Mouse (Mus musculus) myocyte (in vitro differentiated cells): ENCODE measurements at regions not wholly inside any gene's neighbourhood (a gene's known extent, or its start where the extent isn't known, plus 50 kb on each side); places are given as distances from the start of the nearest gene placed in this dataset.

Experiments
- CEBPB ChIP-seq: IDR thresholded peaks from 2 replicates; pipeline ENCODE4 v1.6.1; 2011; ENCODE audit warnings: mild to moderate bottlenecking, moderate library complexity; ENCODE audit not compliant: poor library complexity, insufficient read depth, severe bottlenecking
- MYOG ChIP-seq, 3 experiments: IDR thresholded peaks; one replicate each; pipeline ENCODE4 v1.6.1; 2011; ENCODE audit warnings: control low read depth in 2 of 3, low read depth in 2 of 3, mild to moderate bottlenecking in 2 of 3; ENCODE audit not compliant: insufficient read length in 2 of 3, control insufficient read depth in 1 of 3, insufficient read depth in 1 of 3
- POLR2A ChIP-seq: IDR thresholded peaks from one replicate; pipeline ENCODE4 v1.6.1; 2011; ENCODE audit warnings: low read depth, mild to moderate bottlenecking, control low read depth, moderate library complexity; ENCODE audit not compliant: insufficient read length
- POLR2AphosphoS2 ChIP-seq: IDR thresholded peaks from one replicate; pipeline ENCODE4 v1.6.1; 2011; ENCODE audit warnings: low read depth, control low read depth; ENCODE audit not compliant: insufficient read length
- SRF ChIP-seq: IDR thresholded peaks from one replicate; pipeline ENCODE4 v1.6.1; 2011; ENCODE audit warnings: low read depth; ENCODE audit not compliant: control insufficient read depth, insufficient read length
- TCF12 ChIP-seq: IDR thresholded peaks from one replicate; pipeline ENCODE4 v1.6.1; 2011; ENCODE audit warnings: mild to moderate bottlenecking, control low read depth; ENCODE audit not compliant: poor library complexity, insufficient read depth, severe bottlenecking
- TCF3 ChIP-seq: IDR thresholded peaks from one replicate; pipeline ENCODE4 v1.6.1; 2011; ENCODE audit warnings: low read depth, control low read depth; ENCODE audit not compliant: insufficient read length

GRCm38 (mm10) chr5:132784791-132785190 lies 241.6 kb upstream of the Auts2 start:
- TF ChIP-seq MYOG (IDR thresholded peaks at IDR 0.05; ENCODE audit: control insufficient read depth in 1 of 3, insufficient read depth in 1 of 3, insufficient read length in 2 of 3, low read depth in 2 of 3), result no peak
- no peak for TF ChIP-seq POLR2A
- TF ChIP-seq SRF, result no peak
- no peak for TF ChIP-seq POLR2AphosphoS2
- no peak for TF ChIP-seq TCF3
- TF ChIP-seq TCF12, result no peak
- TF ChIP-seq CEBPB, result no peak
